Mouse (Mus musculus): ENCODE measurements around the gene Mrps26.

- no peak for TF ChIP-seq POLR2A (IDR thresholded peaks at IDR 0.05; ENCODE audit: extremely low read depth, insufficient read depth, low read length)
- no peak for TF ChIP-seq CTCF (IDR thresholded peaks at IDR 0.05; ENCODE audit: extremely low read depth, insufficient read depth, low read length)
Measured at GRCm38 (mm10) chr2:130579791-130580190, 16.2 kb downstream of the Mrps26 start.
